Mouse (Mus musculus) layer of hippocampus, adult 18-20 months (tissue): ENCODE data around the gene Fbxw2. TPM values are rescaled to one million over a fixed set of nuclear protein-coding genes. Genes with fewer than 3 reads are reported as not detected.
"Not testable (repeated sequence)": the region's sequence is repeated elsewhere in the genome, so short reads cannot be mapped to it uniquely, and the experiment has no call there.

ENCODE experiments used
- DNase-seq, 2 experiments: peaks; one replicate each; pipeline ENCODE4 v3.0.0; 2022; ENCODE audit warnings: low spot score in 2 of 2
- long read RNA-seq: library from polyadenylated mRNA; stranded (forward); transcript quantifications from one replicate; pipeline ENCODE4 v2.0.0, GENCODE M21; 2021
- total RNA-seq, 2 experiments: library from RNA; stranded (reverse); gene quantifications; 2 replicates each; pipeline ENCODE4 v1.2.3; 2021

Fbxw2 gene
- 10 to 100 TPM; 76.8 to 80.0 TPM for total RNA-seq
- long read RNA-seq, transcript Fbxw2-206 (8 exons, 1,923 nt) = minor isoform, 12 of 81 reads
- long read RNA-seq, transcript Fbxw2-208 (4 exons, 1,930 nt) = major isoform, 21 of 81 reads
- long read RNA-seq, partial matches to known transcripts = 3 of 81 reads
- long read RNA-seq, other reads (novel, unspliced or antisense) = 37 of 81 reads

- peak; percentile 89 to 96 for DNase-seq
Measured at GRCm38 (mm10) chr2:34825827-34826459, at the start of gene Fbxw2. Gene Fbxw2 (minus strand): TSS chr2:34826311.

- DNase-seq = no peak
Measured at GRCm38 (mm10) chr2:34874816-34875345, 48.8 kb upstream of the Fbxw2 start, which contains the start of gene Psmd5. Gene Psmd5 (minus strand): TSS chr2:34874968.

- no peak for DNase-seq
Measured at GRCm38 (mm10) chr2:34874271-34874670, 48.2 kb upstream of the Fbxw2 start, which contains the start of gene Cutal. Gene Cutal (plus strand): TSS chr2:34874396.

GRCm38 (mm10) chr2:34870520-34871474 is 44.7 kb upstream of the Fbxw2 start:
- peak; percentile 90 to 96 for DNase-seq

GRCm38 (mm10) chr2:34869680-34870079 is 43.6 kb upstream of the Fbxw2 start:
- DNase-seq = no peak

GRCm38 (mm10) chr2:34857728-34858127 is 31.6 kb upstream of the Fbxw2 start:
- no peak for DNase-seq

- no peak for DNase-seq
Measured at GRCm38 (mm10) chr2:34855265-34855664, 29.2 kb upstream of the Fbxw2 start.

- no peak for DNase-seq
Measured at GRCm38 (mm10) chr2:34847702-34848101, 21.6 kb upstream of the Fbxw2 start.

GRCm38 (mm10) chr2:34843211-34843939 is 17.3 kb upstream of the Fbxw2 start:
- DNase-seq = peak in 1 of 2 experiments; percentile 11

- DNase-seq = peak; percentile 61 to 85
Measured at GRCm38 (mm10) chr2:34841706-34842105, 15.6 kb upstream of the Fbxw2 start.

- not testable (repeated sequence) for DNase-seq
Measured at GRCm38 (mm10) chr2:34840143-34840542, 14.0 kb upstream of the Fbxw2 start.

- no peak for DNase-seq
Measured at GRCm38 (mm10) chr2:34835669-34836068, 9.6 kb upstream of the Fbxw2 start.

GRCm38 (mm10) chr2:34833624-34834023 is 7.5 kb upstream of the Fbxw2 start:
- no peak for DNase-seq

GRCm38 (mm10) chr2:34832766-34833457 is 6.8 kb upstream of the Fbxw2 start, which contains the start of gene Gm34653:
Gene Gm34653 (plus strand): TSS chr2:34833007.
- DNase-seq = not testable (repeated sequence)

GRCm38 (mm10) chr2:34830066-34830465 is 4.0 kb upstream of the Fbxw2 start:
- not testable (repeated sequence) for DNase-seq

GRCm38 (mm10) chr2:34828026-34828425 is 1.9 kb upstream of the Fbxw2 start:
- no peak for DNase-seq

GRCm38 (mm10) chr2:34827591-34827990 is 1.5 kb upstream of the Fbxw2 start:
- no peak for DNase-seq

- DNase-seq = no peak
Measured at GRCm38 (mm10) chr2:34826460-34827231, 535 bp upstream of the Fbxw2 start.

GRCm38 (mm10) chr2:34818492-34818891 is 7.6 kb downstream of the Fbxw2 start:
- DNase-seq = no peak
